In the genomic region with DNA sequence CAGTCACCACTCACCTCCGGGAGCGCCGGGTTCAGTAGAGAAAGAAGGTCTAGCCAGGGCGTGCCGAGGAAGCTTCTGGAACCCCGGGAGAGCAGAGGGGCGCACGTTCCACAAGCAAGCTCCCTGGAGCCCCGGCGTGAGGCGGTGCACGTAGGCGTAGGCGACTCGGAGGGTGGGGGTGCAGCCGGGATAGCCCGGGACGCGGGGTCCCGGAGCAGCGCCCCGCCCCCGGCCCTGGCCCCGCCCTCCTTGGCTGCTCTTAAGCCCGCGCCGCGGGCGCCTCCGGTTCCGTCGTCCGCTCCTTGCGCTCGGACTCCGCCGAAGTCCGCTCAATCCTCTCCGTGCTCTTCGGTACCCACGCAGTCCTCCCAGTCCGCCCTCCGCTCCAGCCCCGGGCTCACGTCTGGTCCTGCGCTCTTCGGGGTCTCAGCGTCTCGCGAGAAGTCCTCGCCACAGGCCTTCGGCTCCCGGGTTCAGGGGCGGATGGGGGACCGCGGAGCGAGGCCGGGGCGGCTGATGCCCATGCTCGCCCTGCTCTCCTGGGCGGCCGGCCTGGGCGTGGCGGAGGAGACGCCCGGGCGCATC, we compare ENCODE assay signal across 8 mouse cellular contexts. TPM values are rescaled to one million over a fixed set of nuclear protein-coding genes. Genes with fewer than 3 reads are reported as not detected.
DNase-seq lines count a peak whose midpoint lies in the region; ATAC-seq and TF ChIP-seq lines count a peak whose summit lies in the region.

Gene Plod2 (plus strand): TSS at position 247 of the 585 bp plus-strand sequence.

- H3K9ac ChIP-seq in intestine, postnatal 0 days (ENCODE audit: low read depth, low read length), result peak within 1 kb of the TSS; percentile 54
- H3K9ac ChIP-seq in liver, adult 2 months (ENCODE audit: low read depth, low read length), result peak within 1 kb of the TSS; percentile 62
- peak within 1 kb of the TSS; percentile 79 for H3K9ac ChIP-seq in midbrain, postnatal 0 days (replicated peaks; ENCODE audit: low read length, poor library complexity, severe bottlenecking)

- no peaks in the 10 kb centered on the region for H3K27me3 ChIP-seq in embryonic facial prominence, embryonic 10.5 days (replicated peaks; ENCODE audit: low read depth, poor library complexity, severe bottlenecking)
- no peaks in the 10 kb centered on the region for H3K27me3 ChIP-seq in intestine, postnatal 0 days (replicated peaks; ENCODE audit: control insufficient read depth, insufficient read depth, low read length)
- H3K27me3 ChIP-seq in liver, adult 2 months (ENCODE audit: control insufficient read depth, insufficient read depth, low read length), result peaks cover 5% of the 10 kb centered on the region
- H3K27me3 ChIP-seq in midbrain, postnatal 0 days (ENCODE audit: insufficient read depth, low read length), result no peaks in the 10 kb centered on the region; the same call in 1 of the 2 replicates

- no peak for TF ChIP-seq CTCF in intestine, postnatal 0 days (IDR thresholded peaks at IDR 0.05; ENCODE audit: low read depth)
- no peak for TF ChIP-seq CTCF in liver, adult 2 months (IDR thresholded peaks at IDR 0.05; ENCODE audit: low read depth, low read length)
- TF ChIP-seq CTCF in midbrain, postnatal 0 days (IDR thresholded peaks at IDR 0.05), result no peak

- no peak for TF ChIP-seq POLR2A in liver, adult 2 months (IDR thresholded peaks at IDR 0.05; ENCODE audit: extremely low read depth, insufficient read depth, low read length)

- ATAC-seq in intestine, postnatal 0 days, result peak; percentile 80
- peak; percentile 96 for ATAC-seq in midbrain, postnatal 0 days (ENCODE audit: low FRiP score)

- H3K4me1 ChIP-seq in embryonic facial prominence, embryonic 10.5 days, result peaks cover 49% of the 10 kb centered on the region
- H3K4me1 ChIP-seq in intestine, postnatal 0 days (replicated peaks; ENCODE audit: control insufficient read depth, insufficient read depth, low read length), result no peaks in the 10 kb centered on the region
- H3K4me1 ChIP-seq in liver, adult 2 months (ENCODE audit: control insufficient read depth, insufficient read depth, low read length), result no peaks in the 10 kb centered on the region
- 0 out of 2 replicates have a peak, but pooled peaks cover 3% of the 10 kb centered on the region for H3K4me1 ChIP-seq in midbrain, postnatal 0 days (ENCODE audit: insufficient read depth, low read length)

- 1% methylated on average over 66 of the region's 67 CpGs for WGBS in embryonic facial prominence, embryonic 10.5 days
- under 1% methylated on average over 58 of the region's 67 CpGs for WGBS in intestine, postnatal 0 days
- under 1% methylated on average over 66 of the region's 67 CpGs for WGBS in liver, adult 2 months
- WGBS in midbrain, postnatal 0 days, result under 1% methylated on average over 50 of the region's 67 CpGs

- H3K9me3 ChIP-seq in embryonic facial prominence, embryonic 10.5 days, result no peaks in the 10 kb centered on the region
- H3K9me3 ChIP-seq in intestine, postnatal 0 days (ENCODE audit: control insufficient read depth), result no peaks in the 10 kb centered on the region
- no peaks in the 10 kb centered on the region for H3K9me3 ChIP-seq in midbrain, postnatal 0 days (ENCODE audit: low read length)

- H3K36me3 ChIP-seq in embryonic facial prominence, embryonic 10.5 days (replicated peaks), result no peaks in the 10 kb centered on the region; the same call in none of the 2 replicates
- no peaks in the 10 kb centered on the region for H3K36me3 ChIP-seq in intestine, postnatal 0 days (ENCODE audit: control insufficient read depth, insufficient read depth)
- no peaks in the 10 kb centered on the region for H3K36me3 ChIP-seq in liver, adult 2 months (ENCODE audit: control insufficient read depth, insufficient read depth, low read length)
- H3K36me3 ChIP-seq in midbrain, postnatal 0 days (ENCODE audit: insufficient read depth, low read length), result no peaks in the 10 kb centered on the region

- DNase-seq in 3134 (ENCODE audit: extremely low read depth, insufficient read length, low spot score), result peak; percentile 97
- DNase-seq in adrenal gland, adult 8-10 months, result peak; percentile 73
- DNase-seq in embryonic facial prominence, embryonic 10.5 days (ENCODE audit: low spot score), result peak; percentile 88
- DNase-seq in heart, adult 11 months, result peak; percentile 99
- no peak for DNase-seq in liver, adult 2 months (ENCODE audit: extremely low read depth, low read depth, low spot score)
- peak; percentile 79 for DNase-seq in midbrain, postnatal 0 days (ENCODE audit: low spot score)
- DNase-seq in spleen, postnatal 4 days (ENCODE audit: low spot score in 2 of 2), result peak; percentile 26 to 67

- H3K79me2 ChIP-seq in liver, adult 2 months (ENCODE audit: control insufficient read depth, insufficient read depth, low read length), result no peaks in the 10 kb centered on the region

- peak within 1 kb of the TSS; percentile 96 for H3K27ac ChIP-seq in embryonic facial prominence, embryonic 10.5 days (replicated peaks)
- peak within 1 kb of the TSS; percentile 21 for H3K27ac ChIP-seq in intestine, postnatal 0 days (ENCODE audit: low read depth, low read length)
- H3K27ac ChIP-seq in liver, adult 2 months (replicated peaks; ENCODE audit: insufficient read depth, low read depth, low read length), result no peak within 1 kb of the TSS; the same call in 1 of the 2 replicates
- H3K27ac ChIP-seq in midbrain, postnatal 0 days (ENCODE audit: low read depth, low read length), result peak within 1 kb of the TSS; percentile 71

- peak within 1 kb of the TSS; percentile 85 for H3K4me3 ChIP-seq in embryonic facial prominence, embryonic 10.5 days
- peak within 1 kb of the TSS; percentile 66 for H3K4me3 ChIP-seq in intestine, postnatal 0 days (ENCODE audit: low read depth, low read length)
- peak within 1 kb of the TSS; percentile 81 for H3K4me3 ChIP-seq in liver, adult 2 months (ENCODE audit: insufficient read depth, low read depth, low read length)
- H3K4me3 ChIP-seq in midbrain, postnatal 0 days (ENCODE audit: low read depth, low read length), result peak within 1 kb of the TSS; percentile 91

- peak within 1 kb of the TSS; percentile 93 for H3K4me2 ChIP-seq in intestine, postnatal 0 days (replicated peaks; ENCODE audit: low read depth)
- peak within 1 kb of the TSS; percentile 85 for H3K4me2 ChIP-seq in midbrain, postnatal 0 days (ENCODE audit: low read depth, low read length, poor library complexity, severe bottlenecking)

RNA-seq across cellular contexts. Expression of gene Plod2, which starts in this region (rescaled TPM):
- total RNA-seq in adrenal gland, adult 8-10 months (2022), result 100 to 1,000 TPM; 176 to 205 (median 188) TPM
- polyA plus RNA-seq in embryonic facial prominence, embryonic 10.5 days (2016; fragmentation: Nextera tagmentation; extraction: Ambion mirVana), result 29.8 and 29.9 TPM in 2 replicates
- 11.6 and 12.7 TPM in 2 replicates for polyA plus RNA-seq in intestine, postnatal 0 days (2015; fragmentation: Nextera tagmentation; extraction: Ambion mirVana)
- 1.1 and 1.7 TPM in 2 replicates for total RNA-seq in liver, adult 2 months (2014; rRNA removed)
- polyA plus RNA-seq in liver, adult 2 months (2012; rRNA removed), result 0.14 and 0.26 TPM in 2 replicates
- 13.4 and 15.2 TPM in 2 replicates for total RNA-seq in midbrain, postnatal 0 days (2014; rRNA removed)
- 5.3 and 6.3 TPM in 2 replicates for polyA plus RNA-seq in midbrain, postnatal 0 days (2015; fragmentation: Nextera tagmentation; extraction: Ambion mirVana)

Comparison
In these comparisons a context has a peak if more than half of its experiments do, and no peak if none do; other contexts are left out.
1. RNA of gene Plod2 (total RNA-seq): 176 to 205 TPM in adrenal gland, adult 8-10 months; 13.4 to 15.2 TPM in midbrain, postnatal 0 days and 1.1 to 1.7 TPM in liver, adult 2 months; every median in the first group is over 10 times any median in the second.
2. Peak in every context shown above with its lines, with median percentiles within 50 percentile points of each other: H3K4me3 ChIP-seq and H3K9ac ChIP-seq.